Comparison of ENCODE assay signal across 8 mouse cellular contexts in genomic region chr4:47351386-47352049, GRCm38 (mm10). TPM values are rescaled to one million over a fixed set of nuclear protein-coding genes. Genes with fewer than 3 reads are reported as not detected.
DNase-seq lines count a peak whose midpoint lies in the region; ATAC-seq and TF ChIP-seq lines count a peak whose summit lies in the region.

No protein-coding gene starts in this region.

- intact Hi-C loops in left cerebral cortex, adult 2 months (cut with DNase I): loop anchor here (1.0 to 2.0 kb wide), 2 partner anchors 100 to 691 kb away; no protein-coding TSS in a partner anchor

- no peak for ATAC-seq in Patski
- peak; percentile 44 to 63; a peak in 3 of 4 replicates for ATAC-seq in hematopoietic stem cell, adult 5-6 weeks (replicated peaks in 1 of 2; ENCODE audit: insufficient read depth in 1 of 2, low FRiP score in 2 of 2, low TSS enrichment in 1 of 2, low read depth in 1 of 2, poor library complexity in 2 of 2, severe bottlenecking in 2 of 2)

- in situ Hi-C loops in Patski (cut with MboI; ENCODE audit: low pct_unique_long_range_greater_than_20kb): loop anchor here (5.0 kb wide), 4 partner anchors 34 to 229 kb away; no protein-coding TSS in a partner anchor

- H3K36me3 ChIP-seq in megakaryocyte, embryonic 14.5 days (replicated peaks; ENCODE audit: low read length): no peaks in the 10 kb centered on the region

- H3K9me3 ChIP-seq in megakaryocyte, embryonic 14.5 days: no peaks in the 10 kb centered on the region

- POLR2A ChIA-PET in Patski (lab: Charles Lee): no interaction called here

- peak overlapping the region; percentile 48; the same call in 1 of the 2 replicates for H3K27ac ChIP-seq in left cerebral cortex, adult 2 months

- DNase-seq in adrenal gland, adult (ENCODE audit: inconsistent age in 2 of 2, low spot score in 1 of 2): peak; percentile 49 to 76
- no peak for DNase-seq in adrenal gland, adult 8-10 months
- DNase-seq in Patski (ENCODE audit: low read depth, low spot score): no peak
- peak; percentile 30 for DNase-seq in embryo, embryonic 11.5 days (ENCODE audit: low read depth, low spot score)
- no peak for DNase-seq in left cerebral cortex, adult 2 months (ENCODE audit: extremely low spot score in 1 of 2, low spot score in 2 of 2)
- peak; percentile 65 to 69 for DNase-seq in spleen, postnatal 36 days (ENCODE audit: low spot score in 2 of 2)

- CTCF ChIA-PET in Patski (lab: Charles Lee): interaction anchor here (0.6 to 2.3 kb wide), 16 partner anchors 10 to 152 kb away, joined by 3 to 15 read pairs (median 3); no protein-coding TSS in a partner anchor

- no peaks in the 10 kb centered on the region for H3K27me3 ChIP-seq in Patski
- peaks cover 21% of the 10 kb centered on the region for H3K27me3 ChIP-seq in megakaryocyte, embryonic 14.5 days (replicated peaks)

- peak; percentile 45 for TF ChIP-seq CTCF in Patski (IDR thresholded peaks at IDR 0.05)
- peak; percentile 38 for TF ChIP-seq CTCF in left cerebral cortex, adult 2 months (IDR thresholded peaks at IDR 0.05)

- H3K4me3 ChIP-seq in left cerebral cortex, adult 2 months: peak overlapping the region; percentile 73
- H3K4me3 ChIP-seq in megakaryocyte, embryonic 14.5 days (replicated peaks): peak overlapping the region; percentile 95

- H3K4me1 ChIP-seq in megakaryocyte, embryonic 14.5 days: peaks cover 44% of the 10 kb centered on the region

RNA-seq across cellular contexts. Expression of gene Tgfbr1, which starts 1.5 kb away (rescaled TPM):
- 10 to 100 TPM; 37.6 to 47.1 (median 42.3) TPM for total RNA-seq in adrenal gland, adult 8-10 months (2022)
- polyA plus RNA-seq in Patski (2021): 12.9 TPM
- 34.1 and 38.3 TPM in 2 replicates for total RNA-seq in hematopoietic stem cell, adult 5-6 weeks (2017)
- 10 to 100 TPM; 18.0 to 19.4 TPM for total RNA-seq in left cerebral cortex, adult 2 months (2021)
- polyA plus RNA-seq in megakaryocyte, embryonic 14.5 days (2012; ENCODE audit: insufficient read depth, low replicate concordance): 0.79 TPM in 1 of 2 replicates, not detected in the other

Comparison
In these comparisons a context has a peak if more than half of its experiments do, and no peak if none do; other contexts are left out.
1. DNase-seq: peak in adrenal gland, adult (2 of 2), embryo, embryonic 11.5 days (single experiment) and spleen, postnatal 36 days (2 of 2); none in adrenal gland, adult 8-10 months (single experiment), Patski (single experiment) and left cerebral cortex, adult 2 months (0 of 2).